Mouse (Mus musculus) stomach, postnatal 0 days (tissue): ENCODE results near the gene Dydc2.

Experiments
- CTCF ChIP-seq: IDR thresholded peaks from 2 replicates; pipeline ENCODE4 v1.5.1; 2016; ENCODE audit warnings: antibody characterized with exemption, low read depth, mild to moderate bottlenecking, moderate library complexity
- EP300 ChIP-seq: optimal IDR thresholded peaks from 2 replicates; pipeline ENCODE3; 2016; ENCODE audit warnings: antibody characterized with exemption

GRCm38 (mm10) chr14:41050471-41050870 is 18.5 kb downstream of the Dydc2 start:
- TF ChIP-seq CTCF: no peak
- no peak for TF ChIP-seq EP300
